Mouse (Mus musculus) left cerebral cortex, postnatal 25 days (tissue): Measurements from ENCODE around the gene Actl9. TPM values are rescaled to one million over a fixed set of nuclear protein-coding genes. Genes with fewer than 3 reads are reported as not detected.

ENCODE experiments used
- DNase-seq, 2 experiments: peaks; one replicate each; pipeline ENCODE4 v3.0.0; 2022; ENCODE audit warnings: low spot score in 2 of 2, mixed read lengths in 1 of 2
- intact Hi-C: fragments of 180-260 bp; cut with DNase I; formaldehyde crosslinking; loops from one replicate; pipeline ENCODE4 v1.15.1; 2025
- total RNA-seq, 2 experiments: library from RNA; stranded (reverse); gene quantifications; 2 replicates each; pipeline ENCODE4 v1.2.3; 2021

Actl9 gene
- total RNA-seq, result not detected

DNA sequence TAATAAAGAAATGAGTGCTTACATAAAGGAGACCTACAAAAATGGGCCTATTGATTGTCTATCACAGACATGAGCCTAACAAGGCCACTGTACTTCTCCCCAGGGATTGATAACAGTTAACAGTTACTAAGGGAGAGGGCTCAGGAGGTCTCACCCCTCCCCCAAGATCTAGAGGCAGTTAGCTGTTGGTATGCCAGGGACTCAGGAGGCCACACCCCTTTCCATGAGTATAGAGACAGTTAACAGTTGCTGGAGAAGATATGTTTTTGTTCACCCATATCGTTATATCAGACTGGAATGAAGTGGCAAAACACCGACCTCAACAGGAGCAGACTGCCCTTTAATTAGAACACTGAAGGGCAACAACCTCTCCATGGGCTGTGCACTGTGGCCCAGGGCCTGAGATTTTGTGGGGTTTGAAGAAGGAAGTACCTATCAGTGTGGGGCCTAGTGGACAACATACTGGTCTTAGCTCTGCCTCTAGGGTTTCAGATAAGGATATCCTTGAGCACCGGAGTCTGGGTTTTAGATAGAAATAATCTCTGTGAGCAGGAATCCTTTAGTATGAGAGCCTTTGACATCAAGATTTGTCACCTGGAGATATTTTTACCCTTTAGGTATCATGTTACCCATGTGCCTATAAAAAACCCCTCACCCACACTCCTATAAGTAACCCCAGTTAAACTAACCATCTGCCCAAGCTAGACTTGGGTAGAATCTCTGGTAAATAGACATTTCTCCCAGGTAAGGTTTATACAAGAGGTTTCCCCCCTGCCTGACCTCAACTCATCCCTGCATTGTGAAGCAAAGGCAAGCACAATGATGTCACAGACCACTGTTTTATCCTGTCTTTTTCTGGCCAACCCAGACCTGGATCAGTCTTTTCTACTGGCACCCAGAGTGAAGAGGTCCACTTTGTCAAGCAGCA, at the start of gene Actl9:
TSS of gene Actl9 (plus strand) at position 878 of the 928 bp plus-strand sequence.
- intact Hi-C loops, result no loop called here
- DNase-seq, result no peak

GRCm38 (mm10) chr17:33385705-33386104, 47.0 kb upstream of the Actl9 start:
- intact Hi-C loops, result no loop called here
- DNase-seq, result peak in 1 of 2 experiments; percentile 74

DNA sequence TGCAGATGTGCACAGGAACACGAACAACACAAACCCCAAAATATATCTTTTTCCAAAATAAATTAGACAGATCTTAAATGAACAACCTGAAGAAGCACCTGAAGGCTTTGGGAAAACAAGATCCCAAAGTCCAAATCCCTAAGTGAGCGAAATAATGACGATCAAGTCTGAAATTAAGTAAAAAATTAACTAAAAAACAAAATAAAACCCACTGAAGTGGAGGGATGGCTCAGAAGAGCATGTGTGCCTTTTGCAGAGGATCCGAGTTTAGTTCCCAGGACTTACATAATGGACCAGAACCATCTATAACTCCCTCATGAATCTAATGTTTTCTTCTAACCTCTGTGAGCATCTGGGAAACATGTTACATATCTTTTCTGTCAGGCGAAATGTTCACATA, 40.4 kb upstream of the Actl9 start:
- no peak for DNase-seq
- intact Hi-C loops, result no loop called here

DNA sequence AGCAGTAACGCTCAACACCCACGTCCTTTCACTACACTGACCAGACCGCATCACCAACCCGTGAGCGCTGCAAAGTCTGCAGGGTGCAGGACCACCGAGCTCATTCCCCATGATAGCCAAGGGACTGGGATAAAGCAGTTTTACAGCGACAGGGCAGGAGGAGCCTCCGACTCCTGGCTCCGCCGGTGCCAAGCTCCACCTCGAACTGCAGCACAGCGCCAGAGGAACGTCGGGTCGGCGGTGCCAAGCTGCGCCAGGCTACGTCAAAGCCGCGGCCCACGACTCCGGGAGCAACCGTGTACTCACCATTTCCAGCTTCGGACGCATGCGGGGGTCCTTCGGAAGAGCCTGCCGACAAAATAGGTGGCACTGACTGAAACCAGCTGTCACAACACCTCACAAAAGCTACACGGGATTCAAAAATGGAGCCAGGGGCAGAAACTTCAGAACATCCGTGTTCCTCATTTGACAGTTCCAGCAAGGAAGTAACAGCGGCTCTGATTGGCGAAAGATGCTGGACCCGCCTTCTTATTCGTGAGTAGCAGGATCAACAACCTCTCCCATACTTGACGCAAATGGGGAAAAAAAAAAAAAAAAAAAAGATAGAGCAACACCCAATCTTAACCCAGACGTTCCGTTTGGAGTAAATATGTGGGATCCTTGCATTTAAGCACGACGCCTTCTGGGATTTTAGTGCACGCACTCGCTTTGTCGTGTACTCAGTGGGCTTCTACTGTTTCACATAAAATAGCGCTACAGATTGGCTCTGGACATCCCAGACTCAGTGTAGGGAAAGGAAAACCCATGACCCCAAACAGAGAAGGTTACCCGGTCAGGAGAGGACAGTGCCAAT, 38.3 kb upstream of the Actl9 start, which contains the start of gene Zfp101:
TSS of gene Zfp101 (minus strand) at position 460 of the 853 bp plus-strand sequence.
- DNase-seq, result peak; percentile 88 to 97
- intact Hi-C loops, result loop anchor here (1.0 kb wide), 1 partner anchor 35 kb away; no protein-coding TSS in a partner anchor

GRCm38 (mm10) chr17:33439148-33439547, 6.5 kb downstream of the Actl9 start:
- peak; percentile 58 to 75 for DNase-seq
- intact Hi-C loops, result loop anchor here (2.0 kb wide), 2 partner anchors 100 to 362 kb away; no protein-coding TSS in a partner anchor

- intact Hi-C loops, result loop anchor here (2.0 kb wide), 2 partner anchors 99 to 361 kb away; no protein-coding TSS in a partner anchor
- peak in 1 of 2 experiments; percentile 32 for DNase-seq
Observed at GRCm38 (mm10) chr17:33439922-33440321, 7.2 kb downstream of the Actl9 start.

DNA sequence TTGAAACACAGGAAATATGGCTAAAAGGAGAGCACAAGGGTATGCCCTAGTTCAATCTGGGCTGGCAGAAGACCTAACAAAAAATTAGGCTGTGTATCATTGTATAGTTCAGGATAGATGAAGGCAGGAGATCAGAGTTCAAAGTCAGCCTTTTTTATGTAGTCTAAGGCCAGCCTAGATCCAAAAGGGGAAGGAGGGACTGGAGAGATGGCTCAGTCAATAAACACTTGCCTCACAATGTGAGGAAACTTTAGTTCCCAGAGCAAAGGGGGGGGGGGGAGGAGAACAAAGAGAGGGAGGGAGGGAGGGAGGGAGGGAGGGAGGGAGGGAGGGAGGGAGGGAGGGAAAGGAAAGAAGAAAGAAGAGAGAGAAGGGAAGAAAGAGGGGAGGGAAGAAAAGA, 8.5 kb downstream of the Actl9 start:
- no peak for DNase-seq
- intact Hi-C loops, result no loop called here

DNA sequence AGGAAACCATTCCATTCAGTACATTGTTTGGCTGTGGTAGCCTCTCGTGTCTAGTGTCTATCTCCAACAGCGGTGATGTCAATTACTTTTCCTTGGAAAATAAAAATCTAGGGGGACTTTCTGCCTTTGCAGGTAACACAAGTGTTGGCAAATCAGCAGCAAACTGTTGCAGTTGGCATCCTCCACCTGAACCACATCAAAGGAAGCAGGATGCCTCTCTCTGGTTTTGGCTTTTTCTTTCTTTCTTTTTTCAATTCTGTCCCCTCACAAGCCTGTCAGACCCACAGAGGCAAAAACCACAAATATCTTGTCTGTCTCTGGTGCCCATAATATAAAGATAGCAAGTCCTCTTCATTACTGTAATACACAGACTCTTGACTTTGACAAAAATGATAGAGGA, 23.9 kb downstream of the Actl9 start:
- no peak for DNase-seq
- intact Hi-C loops, result no loop called here

DNA sequence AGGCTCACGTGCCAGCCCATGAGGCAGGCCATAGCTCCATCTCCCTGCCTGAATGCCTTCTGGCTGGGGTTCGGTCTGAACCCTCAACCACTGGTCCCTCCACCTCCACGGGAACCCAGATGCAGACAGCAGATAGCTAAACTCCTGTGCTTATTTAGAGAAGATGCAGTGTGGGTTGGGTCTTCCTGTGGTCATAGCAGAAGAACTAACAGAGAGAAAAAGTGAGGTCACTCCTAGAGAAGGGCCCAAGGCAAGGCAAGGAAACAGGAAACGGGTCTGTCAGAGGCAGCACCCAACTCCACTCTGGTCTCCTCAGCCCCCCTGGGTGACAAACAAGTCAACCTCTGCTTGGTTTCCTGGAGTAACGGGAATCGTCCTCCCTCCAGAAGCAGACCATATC, 38.5 kb downstream of the Actl9 start:
- intact Hi-C loops, result no loop called here
- no peak for DNase-seq

Other genes with a start within 250 kb of the Actl9 start
- not detected for gene Olfr239, start 241.6 kb upstream of the Actl9 start, total RNA-seq
- gene Olfr1564, start 211.2 kb upstream of the Actl9 start, total RNA-seq, result 1 to 10 TPM; 1.0 to 1.3 TPM
- gene Zfp955a, start 177.8 kb upstream of the Actl9 start, total RNA-seq, result 10 to 100 TPM; 13.5 to 14.3 TPM
- not detected for gene Olfr63, start 168.2 kb upstream of the Actl9 start, total RNA-seq
- 10 to 100 TPM; 29.6 to 34.8 TPM for gene Zfp955b, start 143.4 kb upstream of the Actl9 start, total RNA-seq
- 10 to 100 TPM; 16.6 to 20.0 TPM for gene Zfp81, start 74.0 kb upstream of the Actl9 start, total RNA-seq
- gene Zfp101, start 38.3 kb upstream of the Actl9 start, total RNA-seq, result 10 to 100 TPM; 11.2 to 13.2 TPM
- gene Adamts10, start 91.3 kb downstream of the Actl9 start, total RNA-seq, result 10 to 100 TPM; 30.4 to 32.0 TPM
- gene Myo1f, start 122.8 kb downstream of the Actl9 start, total RNA-seq, result 1 to 10 TPM; 1.6 to 2.2 TPM
- 10 to 100 TPM; 43.0 to 45.3 TPM for gene Zfp414, start 196.2 kb downstream of the Actl9 start, total RNA-seq
- not detected for gene Pram1, start 205.2 kb downstream of the Actl9 start, total RNA-seq